Mouse (Mus musculus) intestine, embryonic 14.5 days (tissue): ENCODE measurements around the gene Lrrc52. TPM values are rescaled to one million over a fixed set of nuclear protein-coding genes. Genes with fewer than 3 reads are reported as not detected.

Source experiments
- ATAC-seq: fragments of 200-750 bp; cut with Nextera tagmentation; replicated peaks from 2 replicates; pipeline ENCODE4 v1.8.0; 2017; ENCODE audit warnings: low read depth, moderate number of reproducible peaks, moderate TSS enrichment, moderate library complexity; ENCODE audit not compliant: low FRiP score, low TSS enrichment
- DNase-seq: peaks from one replicate; pipeline ENCODE4 v3.0.0-alpha.2; 2018; ENCODE audit warnings: low spot score
- H3K27ac ChIP-seq: fragments of 300-500 bp; sonication (generic); 2 replicates; pipeline ENCODE4 v1.5.1; 2014; ENCODE audit warnings: low read depth, mild to moderate bottlenecking, control low read depth
- H3K27me3 ChIP-seq: fragments of 300-500 bp; sonication (generic); replicated peaks from 2 replicates; pipeline ENCODE4 v1.6.1; 2014; ENCODE audit warnings: low read length, control low read depth; ENCODE audit not compliant: control insufficient read depth, insufficient read depth
- H3K36me3 ChIP-seq: fragments of 300-500 bp; sonication (generic); 2 replicates; pipeline ENCODE4 v1.6.1; 2014; ENCODE audit warnings: low read length, control low read depth; ENCODE audit not compliant: control insufficient read depth, insufficient read depth
- H3K4me1 ChIP-seq: fragments of 300-500 bp; sonication (generic); replicated peaks from 2 replicates; pipeline ENCODE4 v1.6.1; 2014; ENCODE audit warnings: low read length, control low read depth, mixed read lengths; ENCODE audit not compliant: control insufficient read depth, insufficient read depth
- H3K4me2 ChIP-seq: fragments of 300-500 bp; sonication (generic); 2 replicates; pipeline ENCODE4 v1.6.1; 2014; ENCODE audit warnings: low read length
- H3K4me3 ChIP-seq: fragments of 300-500 bp; sonication (generic); 2 replicates; pipeline ENCODE4 v1.5.1; 2014; ENCODE audit warnings: low read depth, low read length, control low read depth, mixed read lengths
- H3K9ac ChIP-seq: fragments of 300-500 bp; sonication (generic); 2 replicates; pipeline ENCODE4 v1.6.1; 2014; ENCODE audit warnings: mild to moderate bottlenecking, low read length
- H3K9me3 ChIP-seq: fragments of 300-500 bp; sonication (generic); 2 replicates; pipeline ENCODE4 v1.6.1; 2016; ENCODE audit warnings: low read length, control low read depth; ENCODE audit not compliant: control insufficient read depth
- WGBS: fragments of 180-500 bp; shearing (Covaris S2); extraction: QIAGEN DNeasy Blood & Tissue Kit; methylation state at CpG from one replicate; pipeline ENCODE4 v1.1.7; 2014; 5-methylcytosine and 5-hydroxymethylcytosine counted together
- polyA plus RNA-seq: library from polyadenylated mRNA; unstranded; fragments of >200 nt; fragmentation: Nextera tagmentation; extraction: Ambion mirVana; gene quantifications from 2 replicates; pipeline ENCODE4 v1.2.1, GENCODE M21; 2014

Gene Lrrc52
- polyA plus RNA-seq, 1 experiment from 2014 or later, result not detected

DNA sequence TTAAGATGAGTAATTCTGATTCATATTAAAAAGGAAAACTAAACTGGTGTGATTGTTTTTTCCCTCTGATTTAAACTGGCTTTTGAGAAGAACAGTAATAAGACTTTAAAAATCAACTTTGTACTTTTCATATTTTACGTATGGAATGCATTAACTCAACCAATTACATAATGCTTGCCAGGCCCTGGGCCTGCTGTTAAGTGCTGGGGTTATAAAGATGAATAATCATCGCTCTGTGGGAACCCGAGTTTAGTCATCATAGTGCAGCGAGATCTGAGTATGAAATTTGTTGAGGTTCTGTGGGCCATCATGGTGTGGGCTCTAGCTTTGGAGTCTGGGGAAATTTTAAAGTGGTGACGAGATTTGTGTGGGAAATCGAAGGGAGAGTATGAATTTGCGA lies 39.9 kb downstream of the Lrrc52 start:
- 76% methylated on average over 7 of the region's 7 CpGs for WGBS
- DNase-seq, result no peak
- H3K27ac ChIP-seq, result no peak overlapping the region

DNA sequence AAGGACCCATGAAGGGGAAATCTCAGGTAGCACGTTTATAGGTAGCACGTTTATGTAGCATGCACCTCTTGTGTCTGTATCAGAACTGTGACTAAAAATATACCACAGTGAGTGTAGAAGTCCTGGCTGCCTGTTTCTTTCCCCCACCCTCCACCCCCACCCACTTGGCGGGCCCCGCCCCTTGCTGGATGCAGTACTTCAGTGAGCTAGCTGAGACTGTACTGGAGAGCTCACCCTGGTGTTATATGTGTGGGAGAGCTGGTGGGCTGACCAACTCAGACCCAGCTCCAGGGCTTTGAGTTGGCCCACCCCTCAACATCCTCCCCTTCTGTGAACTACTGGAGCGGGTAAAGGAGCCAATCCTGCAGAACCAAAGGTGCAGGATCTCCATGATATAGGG lies 41.0 kb downstream of the Lrrc52 start:
- Histone ChIP-seq H3K9me3 (no peaks in the 10 kb centered on the region), H3K9ac (no peak overlapping the region), H3K36me3 (no peaks in the 10 kb centered on the region), H3K4me2 (no peak overlapping the region), H3K27ac (no peak overlapping the region), H3K4me1 (no peaks in the 10 kb centered on the region), H3K4me3 (no peak overlapping the region), H3K27me3 (no peaks in the 10 kb centered on the region)
- ATAC-seq (no peak), DNase-seq (no peak)
- WGBS, result 92% methylated on average over 5 of the region's 5 CpGs

More for the DNA sequence above, 39.9 kb downstream of the Lrrc52 start:
- no peaks in the 10 kb centered on the region for H3K4me1 ChIP-seq
- ATAC-seq, result no peak
- H3K9me3 ChIP-seq, result no peaks in the 10 kb centered on the region
- H3K27me3 ChIP-seq, result no peaks in the 10 kb centered on the region
- H3K4me2 ChIP-seq, result no peak overlapping the region
- H3K36me3 ChIP-seq, result no peaks in the 10 kb centered on the region
- H3K4me3 ChIP-seq, result no peak overlapping the region
- no peak overlapping the region for H3K9ac ChIP-seq

DNA sequence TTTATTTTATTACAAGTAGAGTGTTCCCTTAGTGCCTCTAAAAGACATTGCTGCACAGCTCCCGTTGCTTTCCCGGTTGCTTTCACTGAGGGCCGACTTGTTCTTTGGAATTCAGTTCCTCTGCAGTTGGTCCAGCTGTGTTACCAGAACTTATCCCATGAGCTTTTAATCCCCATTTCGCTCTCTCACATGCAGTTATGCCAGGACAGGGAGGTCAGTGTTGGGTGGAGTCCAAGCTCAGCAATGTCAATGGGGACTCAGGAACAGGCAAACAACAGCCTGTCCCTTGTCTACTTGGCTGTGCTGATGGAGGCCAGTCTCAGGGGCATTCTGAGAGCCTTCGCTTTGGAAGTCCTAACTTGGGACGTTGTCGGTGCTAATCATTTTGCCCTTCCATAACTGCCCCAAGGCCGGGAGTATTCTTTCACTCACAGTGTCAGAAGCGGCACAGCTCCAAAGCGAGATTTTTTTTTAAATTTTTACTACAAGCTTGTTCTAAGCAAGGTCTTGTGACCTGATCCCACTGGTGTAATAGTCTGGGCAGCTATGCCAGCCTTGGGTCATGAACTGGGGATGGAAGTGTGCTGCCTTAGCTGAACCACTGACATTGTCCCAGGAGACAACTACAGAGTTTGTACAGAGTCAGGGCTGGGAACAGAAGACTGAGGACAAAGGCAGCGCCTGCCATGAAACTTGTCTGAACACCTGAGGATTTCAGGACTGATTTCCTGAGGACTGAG lies 43.9 kb downstream of the Lrrc52 start:
- DNase-seq, result peak; percentile 47

DNA sequence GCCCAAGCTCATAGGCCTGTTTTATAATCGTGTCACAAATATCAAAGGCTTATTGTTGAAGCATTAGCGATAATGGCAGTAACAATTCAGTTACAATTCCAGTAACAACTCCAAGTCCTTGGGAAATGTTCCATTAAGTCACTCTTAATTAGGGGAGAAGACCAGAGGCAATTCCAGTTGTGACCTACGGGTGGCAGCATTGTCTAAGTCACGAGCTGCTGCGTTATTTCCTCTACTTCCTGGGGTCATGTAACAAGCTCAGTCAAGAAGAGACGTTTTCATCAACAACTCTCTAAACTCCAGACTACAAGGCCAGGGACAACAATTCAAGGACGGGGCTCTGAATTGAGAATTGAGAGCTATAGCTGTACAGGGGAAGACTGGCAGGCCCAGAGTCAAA lies 51.7 kb downstream of the Lrrc52 start:
- ATAC-seq (no peak), DNase-seq (peak; percentile 89)
- Histone ChIP-seq H3K9me3 (no peaks in the 10 kb centered on the region), H3K4me3 (no peak overlapping the region), H3K27ac (no peak overlapping the region), H3K4me2 (no peak overlapping the region), H3K4me1 (no peaks in the 10 kb centered on the region), H3K36me3 (no peaks in the 10 kb centered on the region), H3K9ac (no peak overlapping the region), H3K27me3 (no peaks in the 10 kb centered on the region)
- WGBS, result 4% methylated on average over 7 of the region's 7 CpGs

More for the DNA sequence above, 43.9 kb downstream of the Lrrc52 start:
- H3K27me3 ChIP-seq, result no peaks in the 10 kb centered on the region
- WGBS, result 81% methylated on average over 11 of the region's 11 CpGs
- H3K4me3 ChIP-seq, result no peak overlapping the region
- no peak overlapping the region for H3K27ac ChIP-seq
- no peak overlapping the region for H3K4me2 ChIP-seq
- no peak overlapping the region for H3K9ac ChIP-seq
- no peaks in the 10 kb centered on the region for H3K4me1 ChIP-seq
- no peak for ATAC-seq
- H3K36me3 ChIP-seq, result no peaks in the 10 kb centered on the region
- H3K9me3 ChIP-seq, result no peaks in the 10 kb centered on the region

DNA sequence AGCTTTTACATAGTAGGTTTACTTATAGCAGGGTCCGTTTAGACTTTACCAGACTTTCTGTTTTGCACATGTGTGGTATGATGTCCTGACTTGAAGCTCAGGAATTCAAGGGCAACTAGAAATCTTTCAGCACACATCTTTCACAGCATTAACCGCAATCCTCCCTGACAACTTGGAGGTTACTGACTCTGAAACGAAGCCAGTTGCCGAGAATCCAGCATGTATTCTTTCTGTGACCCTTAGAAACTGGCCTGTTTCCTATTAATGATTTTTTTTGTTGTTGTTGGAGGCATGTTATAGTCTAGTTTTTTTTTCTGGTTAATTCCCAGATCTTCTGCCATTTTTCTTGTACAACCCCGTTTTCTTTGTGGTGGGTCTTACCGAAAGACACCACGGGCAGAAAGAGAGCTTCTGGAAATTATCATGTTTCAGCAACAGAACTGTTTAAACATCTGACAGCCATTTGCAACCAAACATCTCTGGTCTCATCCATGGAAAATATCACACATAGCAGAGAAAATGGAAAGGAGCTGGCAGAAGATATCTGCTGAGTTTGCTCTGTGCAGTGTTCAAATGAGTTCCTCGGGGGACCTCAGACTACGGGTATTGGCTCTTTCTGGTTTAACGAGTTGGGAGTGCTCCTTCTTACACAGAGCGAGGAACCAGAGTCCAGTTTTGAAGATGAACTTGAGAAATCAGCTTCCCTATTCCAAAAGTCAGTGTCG lies 54.4 kb downstream of the Lrrc52 start:
- Histone ChIP-seq H3K9me3 (no peaks in the 10 kb centered on the region), H3K27me3 (no peaks in the 10 kb centered on the region), H3K36me3 (no peaks in the 10 kb centered on the region), H3K4me2 (no peak overlapping the region), H3K4me3 (no peak overlapping the region), H3K4me1 (no peaks in the 10 kb centered on the region), H3K9ac (no peak overlapping the region), H3K27ac (no peak overlapping the region)
- DNase-seq (no peak), ATAC-seq (no peak)
- WGBS, result 36% methylated on average over 12 of the region's 12 CpGs

DNA sequence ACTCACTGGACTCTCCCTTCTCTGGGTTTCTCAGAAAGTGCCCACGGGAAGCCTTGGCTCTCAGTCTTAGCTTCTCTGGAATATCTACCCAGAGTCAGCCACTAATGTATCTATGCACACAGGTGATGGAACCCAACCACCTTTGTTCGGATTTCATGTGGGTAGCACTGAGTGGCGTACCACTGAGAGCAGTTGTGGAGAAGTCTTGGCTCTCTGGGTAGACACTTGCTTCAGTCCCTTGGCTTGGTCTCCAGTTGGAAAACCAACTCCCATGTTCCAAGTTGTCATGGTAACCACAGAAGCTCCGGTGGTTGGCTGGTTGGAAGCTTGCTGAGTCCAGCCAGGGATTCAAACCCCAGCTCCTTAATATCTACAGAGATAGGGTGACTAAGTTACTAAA lies 57.0 kb downstream of the Lrrc52 start:
- no peak overlapping the region for H3K27ac ChIP-seq
- no peaks in the 10 kb centered on the region for H3K9me3 ChIP-seq
- H3K9ac ChIP-seq, result no peak overlapping the region
- ATAC-seq (no peak), DNase-seq (no peak)
- H3K4me1 ChIP-seq, result no peaks in the 10 kb centered on the region
- 0 out of 2 replicates have a peak, but pooled peaks cover 3% of the 10 kb centered on the region for H3K27me3 ChIP-seq
- H3K4me3 ChIP-seq, result no peak overlapping the region
- WGBS, result 83% methylated on average over 4 of the region's 4 CpGs
- no peaks in the 10 kb centered on the region for H3K36me3 ChIP-seq
- H3K4me2 ChIP-seq, result no peak overlapping the region

DNA sequence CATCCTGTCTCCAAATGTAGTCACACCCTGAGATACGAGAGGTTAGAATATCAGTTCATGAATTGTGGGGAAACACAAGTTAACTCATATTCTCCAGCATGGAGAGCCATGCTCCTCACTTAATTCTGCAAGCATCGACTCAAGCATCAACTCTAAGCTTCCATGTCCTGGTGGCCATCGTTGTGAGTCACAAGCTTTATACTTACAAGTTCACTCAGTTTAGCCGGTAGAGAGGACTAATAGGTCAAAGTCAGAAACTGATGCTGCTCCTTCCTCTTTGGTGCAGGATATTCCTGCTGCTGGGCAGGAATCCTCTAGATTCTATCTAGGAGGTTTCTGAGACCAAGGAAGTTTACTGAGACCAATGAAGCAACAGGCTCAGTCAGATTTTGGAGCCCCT lies 61.3 kb downstream of the Lrrc52 start:
- DNase-seq (no peak), ATAC-seq (no peak)
- no peak overlapping the region for H3K27ac ChIP-seq
- no peak overlapping the region for H3K4me2 ChIP-seq
- H3K9ac ChIP-seq, result no peak overlapping the region
- no peaks in the 10 kb centered on the region for H3K36me3 ChIP-seq
- 81% methylated on average over 4 of the region's 4 CpGs for WGBS
- no peaks in the 10 kb centered on the region for H3K9me3 ChIP-seq
- H3K4me3 ChIP-seq, result no peak overlapping the region
- H3K27me3 ChIP-seq, result 0 out of 2 replicates have a peak, but pooled peaks cover 3% of the 10 kb centered on the region
- H3K4me1 ChIP-seq, result no peaks in the 10 kb centered on the region
